Mouse (Mus musculus) heart, postnatal 0 days (tissue): ENCODE data around the gene Sla2. TPM values are rescaled to one million over a fixed set of nuclear protein-coding genes. Genes with fewer than 3 reads are reported as not detected.

ENCODE experiments used
- ATAC-seq: fragments of 200-750 bp; cut with Nextera tagmentation; 2 replicates; pipeline ENCODE4 v1.8.0; 2017; ENCODE audit warnings: low read depth, moderate number of reproducible peaks, moderate library complexity; ENCODE audit not compliant: insufficient read depth
- DNase-seq: peaks from one replicate; pipeline ENCODE4 v3.0.0-alpha.2; 2016; ENCODE audit warnings: low spot score
- H3K27ac ChIP-seq: fragments of 300-500 bp; sonication (generic); 2 replicates; pipeline ENCODE4 v1.5.1; 2014; ENCODE audit warnings: low read depth, mild to moderate bottlenecking
- H3K27me3 ChIP-seq: fragments of 300-500 bp; sonication (generic); 2 replicates; pipeline ENCODE4 v1.6.1; 2014; ENCODE audit warnings: low read length, mixed read lengths; ENCODE audit not compliant: control insufficient read depth, insufficient read depth
- H3K36me3 ChIP-seq: fragments of 300-500 bp; sonication (generic); replicated peaks from 2 replicates; pipeline ENCODE4 v1.6.1; 2014; ENCODE audit warnings: low read length, mixed read lengths; ENCODE audit not compliant: control insufficient read depth, insufficient read depth
- H3K4me1 ChIP-seq: fragments of 300-500 bp; sonication (generic); 2 replicates; pipeline ENCODE4 v1.6.1; 2014; ENCODE audit warnings: antibody characterized with exemption; ENCODE audit not compliant: control insufficient read depth, insufficient read depth
- H3K4me2 ChIP-seq: fragments of 300-500 bp; sonication (generic); 2 replicates; pipeline ENCODE4 v1.6.1; 2014; ENCODE audit warnings: low read depth, mild to moderate bottlenecking, low read length, moderate library complexity
- H3K4me3 ChIP-seq: fragments of 300-500 bp; sonication (generic); 2 replicates; pipeline ENCODE4 v1.5.1; 2014; ENCODE audit warnings: low read depth, low read length
- H3K9ac ChIP-seq: fragments of 300-500 bp; sonication (generic); replicated peaks from 2 replicates; pipeline ENCODE4 v1.6.1; 2014; ENCODE audit warnings: low read depth, low read length, mixed read lengths
- H3K9me3 ChIP-seq: fragments of 300-500 bp; sonication (generic); replicated peaks from 2 replicates; pipeline ENCODE4 v1.6.1; 2016; ENCODE audit warnings: low read length; ENCODE audit not compliant: control insufficient read depth
- CTCF ChIP-seq: IDR thresholded peaks from 2 replicates; pipeline ENCODE4 v1.5.1; 2016; ENCODE audit warnings: antibody characterized with exemption, control low read depth, low read depth
- EP300 ChIP-seq: IDR thresholded peaks from 2 replicates; pipeline ENCODE4 v1.6.1; 2016; ENCODE audit warnings: antibody characterized with exemption, low read depth
- WGBS: fragments of 180-500 bp; shearing (Covaris S2); extraction: QIAGEN DNeasy Blood & Tissue Kit; methylation state at CpG from one replicate; pipeline ENCODE4 v1.1.7; 2014; 5-methylcytosine and 5-hydroxymethylcytosine counted together
- polyA plus RNA-seq: library from polyadenylated mRNA; unstranded; fragments of >200 nt; fragmentation: Nextera tagmentation; extraction: Ambion mirVana; gene quantifications from 2 replicates; pipeline ENCODE4 v1.2.1, GENCODE M21; 2015
- total RNA-seq: library from RNA; depleted of rRNA; stranded (reverse); fragments of >200 nt; gene quantifications from 2 replicates; pipeline ENCODE4 v1.2.3, GENCODE M21; 2014; ENCODE audit warnings: low replicate concordance; rRNA removed

The Sla2 gene
- 1.5 TPM in 1 of 2 replicates, not detected in the other for total RNA-seq
- 0.11 and 0.14 TPM in 2 replicates for polyA plus RNA-seq

- Histone ChIP-seq H3K4me2 (no peak within 1 kb of the TSS; the same call in 1 of the 2 replicates), H3K4me1 (no peaks in the 10 kb centered on the region), H3K9ac (no peak within 1 kb of the TSS; the same call in 1 of the 2 replicates), H3K27me3 (no peaks in the 10 kb centered on the region), H3K4me3 (peak within 1 kb of the TSS; percentile 21; the same call in 1 of the 2 replicates), H3K27ac (peak within 1 kb of the TSS; percentile 30; the same call in 1 of the 2 replicates), H3K36me3 (no peaks in the 10 kb centered on the region), H3K9me3 (no peaks in the 10 kb centered on the region)
- DNase-seq: no peak
- WGBS: 62% methylated on average over 6 of the region's 6 CpGs
- no peak for ATAC-seq
- no peak for TF ChIP-seq CTCF
- no peak for TF ChIP-seq EP300
Measured at GRCm38 (mm10) chr2:156887017-156887416, at the start of gene Sla2. TSS of gene Sla2 (minus strand) at chr2:156887192.

GRCm38 (mm10) chr2:156935005-156935404, 48.0 kb upstream of the Sla2 start:
- no peak overlapping the region for H3K27ac ChIP-seq
- no peaks in the 10 kb centered on the region for H3K9me3 ChIP-seq
- no peak overlapping the region for H3K4me2 ChIP-seq
- H3K4me1 ChIP-seq: no peaks in the 10 kb centered on the region
- 88% methylated on average over 6 of the region's 6 CpGs for WGBS
- peaks cover 46% of the 10 kb centered on the region for H3K36me3 ChIP-seq
- no peak overlapping the region for H3K9ac ChIP-seq
- DNase-seq: no peak
- TF ChIP-seq EP300 (no peak), CTCF (no peak)
- no peak for ATAC-seq
- no peak overlapping the region for H3K4me3 ChIP-seq
- no peaks in the 10 kb centered on the region for H3K27me3 ChIP-seq

DNA sequence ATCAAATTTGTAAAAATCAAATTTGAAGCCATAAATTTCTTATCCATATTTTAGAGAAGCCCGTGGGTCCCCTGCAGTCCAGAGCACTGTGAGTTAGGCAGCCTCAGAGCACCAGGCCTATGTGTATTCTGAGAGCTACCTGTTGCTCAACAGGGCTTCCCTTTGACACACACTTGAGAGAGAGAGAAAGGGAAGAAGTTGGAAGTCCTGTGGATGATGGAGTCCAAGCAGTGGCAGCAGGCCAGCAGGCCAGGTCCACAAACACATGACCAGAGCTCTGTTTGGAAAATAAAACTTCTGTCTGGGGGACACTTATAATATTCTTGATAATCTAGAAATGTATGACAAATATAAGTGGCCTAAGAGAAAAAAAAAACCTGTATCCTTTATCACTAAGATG, 46.4 kb upstream of the Sla2 start:
- Histone ChIP-seq H3K4me1 (no peaks in the 10 kb centered on the region), H3K36me3 (peaks cover 48% of the 10 kb centered on the region), H3K27me3 (no peaks in the 10 kb centered on the region), H3K27ac (no peak overlapping the region), H3K9ac (no peak overlapping the region), H3K4me2 (no peak overlapping the region), H3K9me3 (no peaks in the 10 kb centered on the region), H3K4me3 (no peak overlapping the region)
- no peak for DNase-seq
- 84% methylated on average over 1 of the region's 1 CpGs for WGBS
- no peak for ATAC-seq
- TF ChIP-seq CTCF (no peak), EP300 (no peak)

GRCm38 (mm10) chr2:156931421-156931820, 44.4 kb upstream of the Sla2 start:
- H3K4me2 ChIP-seq: no peak overlapping the region
- TF ChIP-seq EP300: no peak
- TF ChIP-seq CTCF: no peak
- no peak overlapping the region for H3K9ac ChIP-seq
- 97% methylated on average over 2 of the region's 2 CpGs for WGBS
- peaks cover 40% of the 10 kb centered on the region for H3K36me3 ChIP-seq
- H3K27ac ChIP-seq: no peak overlapping the region
- H3K27me3 ChIP-seq: no peaks in the 10 kb centered on the region
- ATAC-seq: no peak
- H3K4me3 ChIP-seq: no peak overlapping the region
- DNase-seq: no peak
- no peaks in the 10 kb centered on the region for H3K4me1 ChIP-seq
- H3K9me3 ChIP-seq: no peaks in the 10 kb centered on the region

- H3K27me3 ChIP-seq: no peaks in the 10 kb centered on the region
- DNase-seq (no peak), ATAC-seq (no peak)
- no peaks in the 10 kb centered on the region for H3K9me3 ChIP-seq
- TF ChIP-seq CTCF: no peak
- TF ChIP-seq EP300: no peak
- H3K9ac ChIP-seq: no peak overlapping the region
- H3K4me2 ChIP-seq: no peak overlapping the region
- H3K4me3 ChIP-seq: no peak overlapping the region
- WGBS: 82% methylated on average over 6 of the region's 6 CpGs
- peaks cover 31% of the 10 kb centered on the region for H3K36me3 ChIP-seq
- H3K27ac ChIP-seq: no peak overlapping the region
- no peaks in the 10 kb centered on the region for H3K4me1 ChIP-seq
Measured at GRCm38 (mm10) chr2:156930549-156930948, 43.6 kb upstream of the Sla2 start.

DNA sequence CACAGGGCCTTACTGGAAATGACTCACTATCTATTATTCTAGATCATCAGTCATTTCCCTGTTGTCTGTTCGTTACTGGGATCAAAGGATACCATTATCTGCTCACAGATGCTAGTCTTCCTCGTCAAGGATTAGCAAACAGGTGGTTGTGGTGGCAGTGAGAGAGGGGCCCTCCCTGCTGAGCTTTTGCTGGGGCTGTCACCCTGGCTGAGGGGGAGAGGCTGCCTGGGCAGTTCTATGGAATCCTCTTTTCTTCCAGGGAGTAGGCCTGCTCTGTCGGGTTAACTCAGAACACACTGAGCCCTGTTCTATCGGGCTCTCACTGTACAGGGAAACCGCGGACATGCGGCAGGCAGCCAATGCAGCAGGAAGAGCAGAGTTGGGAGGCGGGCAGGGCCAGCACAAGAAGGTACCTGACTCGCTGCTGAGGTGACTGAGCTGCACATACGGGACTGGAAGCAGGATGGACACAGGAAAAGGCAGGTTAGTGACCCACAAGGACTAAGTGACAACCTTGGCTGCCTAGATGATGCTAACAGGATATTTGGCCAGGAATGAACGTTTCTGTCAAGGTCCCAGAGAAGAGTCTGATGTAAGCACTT, 42.6 kb upstream of the Sla2 start:
- Histone ChIP-seq H3K4me1 (no peaks in the 10 kb centered on the region), H3K27me3 (no peaks in the 10 kb centered on the region), H3K36me3 (peaks cover 23% of the 10 kb centered on the region), H3K4me3 (no peak overlapping the region), H3K27ac (no peak overlapping the region), H3K9ac (no peak overlapping the region), H3K9me3 (no peaks in the 10 kb centered on the region), H3K4me2 (no peak overlapping the region)
- WGBS: 64% methylated on average over 11 of the region's 11 CpGs
- ATAC-seq (no peak), DNase-seq (no peak)
- TF ChIP-seq CTCF: no peak
- TF ChIP-seq EP300: no peak
